Mouse (Mus musculus) myocyte (in vitro differentiated cells): ENCODE measurements at regions not wholly inside any gene's neighbourhood (a gene's known extent, or its start where the extent isn't known, plus 50 kb on each side); places are given as distances from the start of the nearest gene placed in this dataset.

Experiments
- CEBPB ChIP-seq: IDR thresholded peaks from 2 replicates; pipeline ENCODE4 v1.6.1; 2011; ENCODE audit warnings: mild to moderate bottlenecking, moderate library complexity; ENCODE audit not compliant: poor library complexity, insufficient read depth, severe bottlenecking
- E2F4 ChIP-seq: IDR thresholded peaks from one replicate; pipeline ENCODE4 v1.6.1; 2011; ENCODE audit warnings: mild to moderate bottlenecking, control low read depth, moderate library complexity; ENCODE audit not compliant: insufficient read depth
- MAX ChIP-seq: IDR thresholded peaks from one replicate; pipeline ENCODE4 v1.6.1; 2011; ENCODE audit warnings: low read depth, mild to moderate bottlenecking, control low read depth
- MYOD1 ChIP-seq, 3 experiments: IDR thresholded peaks; one replicate each; pipeline ENCODE4 v1.6.1; 2011; ENCODE audit warnings: control low read depth in 2 of 3, low read depth in 2 of 3, mild to moderate bottlenecking in 2 of 3, moderate library complexity in 1 of 3; ENCODE audit not compliant: insufficient read length in 2 of 3, control insufficient read depth in 1 of 3
- MYOG ChIP-seq, 3 experiments: IDR thresholded peaks; one replicate each; pipeline ENCODE4 v1.6.1; 2011; ENCODE audit warnings: control low read depth in 2 of 3, low read depth in 2 of 3, mild to moderate bottlenecking in 2 of 3; ENCODE audit not compliant: insufficient read length in 2 of 3, control insufficient read depth in 1 of 3, insufficient read depth in 1 of 3
- POLR2A ChIP-seq: IDR thresholded peaks from one replicate; pipeline ENCODE4 v1.6.1; 2011; ENCODE audit warnings: low read depth, mild to moderate bottlenecking, control low read depth, moderate library complexity; ENCODE audit not compliant: insufficient read length
- POLR2AphosphoS2 ChIP-seq: IDR thresholded peaks from one replicate; pipeline ENCODE4 v1.6.1; 2011; ENCODE audit warnings: low read depth, control low read depth; ENCODE audit not compliant: insufficient read length
- TCF12 ChIP-seq: IDR thresholded peaks from one replicate; pipeline ENCODE4 v1.6.1; 2011; ENCODE audit warnings: mild to moderate bottlenecking, control low read depth; ENCODE audit not compliant: poor library complexity, insufficient read depth, severe bottlenecking
- TCF3 ChIP-seq: IDR thresholded peaks from one replicate; pipeline ENCODE4 v1.6.1; 2011; ENCODE audit warnings: low read depth, control low read depth; ENCODE audit not compliant: insufficient read length
- USF1 ChIP-seq: IDR thresholded peaks from one replicate; pipeline ENCODE4 v1.6.1; 2011; ENCODE audit warnings: low read depth, mild to moderate bottlenecking, control low read depth, moderate library complexity

DNA sequence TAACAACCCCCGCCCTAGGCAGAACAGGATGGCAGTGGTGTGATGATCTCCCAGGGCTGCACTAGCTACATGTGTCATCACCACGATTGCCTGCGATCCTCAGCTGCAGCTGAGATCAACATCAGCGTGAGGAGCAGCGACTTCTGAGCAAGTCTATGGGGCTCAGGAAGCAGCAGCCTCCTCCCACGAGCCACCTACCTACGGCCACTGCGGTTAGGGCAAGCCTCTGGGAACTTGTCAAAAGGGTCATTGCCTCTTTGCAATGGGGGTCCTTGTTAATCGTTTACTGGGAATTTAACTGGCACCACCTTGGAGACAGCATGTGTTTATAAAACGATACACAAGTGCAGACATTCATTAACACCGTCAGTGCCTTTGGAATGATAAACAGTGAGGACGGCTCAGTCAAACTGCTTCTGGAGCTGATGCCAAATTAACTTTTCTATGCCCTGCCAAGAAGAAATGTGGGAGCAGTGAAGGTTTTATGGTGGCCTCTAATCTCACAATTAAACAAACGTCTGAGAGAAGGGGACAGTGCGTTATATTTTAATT lies 118.8 kb upstream of the Cxcl12 start:
- TF ChIP-seq CEBPB (no peak), TCF12 (no peak), POLR2A (no peak), MYOD1 (IDR thresholded peaks at IDR 0.05; ENCODE audit: control insufficient read depth in 1 of 3, insufficient read length in 2 of 3, low read depth in 2 of 3) (no peak), POLR2AphosphoS2 (no peak), E2F4 (no peak), MAX (no peak), USF1 (no peak), MYOG (IDR thresholded peaks at IDR 0.05; ENCODE audit: control insufficient read depth in 1 of 3, insufficient read depth in 1 of 3, insufficient read length in 2 of 3, low read depth in 2 of 3) (no peak), TCF3 (no peak)
